Mouse (Mus musculus): Measurements from ENCODE around the gene Diaph2.

- TF ChIP-seq POLR2A (IDR thresholded peaks at IDR 0.05; ENCODE audit: borderline replicate concordance, insufficient read depth, low read length), result no peak
- no peak for TF ChIP-seq CTCF (IDR thresholded peaks at IDR 0.05; ENCODE audit: borderline replicate concordance, insufficient read depth, low read depth, low read length)
Observed at GRCm38 (mm10) chrX:130505626-130506025, 756.1 kb downstream of the Diaph2 start.
